Mouse (Mus musculus): ENCODE measurements around the gene Olfr107.

Olfr107 gene

DNA sequence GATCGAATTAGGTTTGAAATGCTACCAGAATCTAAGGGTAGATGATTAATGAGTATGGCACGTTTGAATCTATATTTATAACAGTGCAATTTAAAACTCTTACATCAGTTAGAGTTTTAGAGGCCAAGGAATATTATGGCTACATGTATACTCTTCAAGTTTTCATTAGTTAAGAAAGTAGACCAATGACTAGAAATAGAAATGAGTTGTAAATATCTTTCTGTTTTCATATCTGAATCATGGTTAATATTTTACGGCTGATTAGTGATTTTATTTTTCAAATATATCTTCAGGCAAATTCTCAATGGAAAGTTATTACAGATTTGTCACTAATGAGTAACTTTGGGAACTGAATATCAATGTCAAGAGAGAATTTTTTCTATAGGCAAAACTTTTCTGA, at the start of gene Olfr107:
Gene Olfr107, plus strand, starts transcription at position 301 of the 400 bp plus-strand sequence.
- no peak for DNase-seq (ENCODE audit: low read depth, low spot score)

DNA sequence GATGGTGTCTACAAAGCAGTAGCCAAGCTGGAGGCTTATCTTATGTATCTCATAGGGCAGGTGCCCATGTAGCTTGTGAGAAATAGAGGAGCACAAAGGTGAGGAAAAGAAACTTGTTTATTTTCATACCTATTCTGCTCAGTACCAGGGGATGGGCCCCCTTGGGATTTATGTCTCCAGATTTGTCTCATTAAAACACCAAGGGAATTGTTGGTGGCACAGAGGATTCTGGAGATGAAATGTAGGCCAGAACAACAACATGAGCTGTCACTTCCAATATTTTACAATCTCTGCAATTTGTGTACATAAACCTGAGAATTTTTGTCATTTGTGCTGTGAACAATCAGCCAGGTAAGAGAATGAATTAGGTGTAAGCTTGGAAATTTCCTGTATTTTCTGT, 39.7 kb upstream of the Olfr107 start, which contains the start of gene Olfr104-ps:
Gene Olfr104-ps, plus strand, starts transcription at position 301 of the 400 bp plus-strand sequence.
- no peak for DNase-seq (ENCODE audit: low read depth, low spot score)

DNA sequence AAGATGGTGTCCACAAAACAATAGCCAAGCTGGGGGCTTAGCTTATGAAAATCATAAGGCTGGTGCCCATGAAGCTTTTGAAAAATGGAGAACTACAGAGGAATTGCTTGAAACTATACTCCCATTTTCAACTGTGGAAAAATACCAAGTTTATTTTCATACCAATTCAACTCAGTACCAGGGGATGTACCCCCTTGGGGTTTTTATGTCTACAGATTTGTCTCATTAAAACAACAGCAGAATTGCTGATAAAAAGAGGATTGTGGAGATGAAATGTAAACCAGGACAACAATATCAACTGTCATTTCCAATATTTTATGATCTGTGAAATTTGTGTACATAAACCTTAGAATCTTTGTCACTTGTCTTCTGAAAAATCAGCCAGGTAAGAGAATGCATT, 20.3 kb upstream of the Olfr107 start, which contains the start of gene Olfr105-ps:
Gene Olfr105-ps, plus strand, starts transcription at position 301 of the 400 bp plus-strand sequence.
- DNase-seq (ENCODE audit: low read depth, low spot score), result no peak

DNA sequence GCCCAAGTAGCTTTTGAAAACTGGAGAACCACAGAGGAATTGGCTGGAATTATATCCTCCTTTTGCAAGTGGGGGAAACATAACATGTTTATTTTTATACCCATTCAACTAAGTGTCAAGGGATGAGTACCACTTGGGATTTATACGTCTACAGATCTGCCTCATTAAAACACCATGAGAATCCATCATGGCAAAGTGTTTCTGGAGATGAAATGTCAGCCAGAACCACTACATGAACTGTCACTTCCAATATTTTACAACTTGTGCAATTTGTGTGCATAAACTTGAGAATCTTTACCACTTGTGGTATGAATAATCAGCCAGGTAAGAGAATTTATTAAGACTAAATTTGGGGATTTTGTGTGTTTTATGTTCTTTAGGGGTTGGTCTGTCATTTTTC, 8.9 kb upstream of the Olfr107 start, which contains the start of gene Olfr106-ps:
Gene Olfr106-ps, plus strand, starts transcription at position 301 of the 400 bp plus-strand sequence.
- no peak for DNase-seq (ENCODE audit: low read depth, low spot score)

DNA sequence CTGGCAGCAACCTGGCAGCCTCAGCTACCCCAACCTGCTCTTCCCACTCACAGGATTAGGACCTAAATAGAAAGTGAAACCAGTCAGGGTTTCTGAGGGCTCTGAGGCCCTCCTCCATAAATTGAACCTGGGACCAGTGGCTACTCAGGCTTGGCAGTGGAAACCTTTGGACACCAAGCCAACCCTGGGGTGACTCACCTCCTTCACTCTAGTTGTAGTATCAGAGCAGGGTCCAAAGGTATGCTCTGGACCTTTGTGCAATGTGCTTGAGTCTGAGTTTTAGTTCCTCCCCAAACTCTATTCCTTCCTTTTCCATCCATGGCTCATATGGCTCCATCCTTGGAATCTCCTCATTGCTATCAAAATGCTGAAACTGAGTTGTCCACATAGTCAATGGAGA, 14.4 kb downstream of the Olfr107 start:
- DNase-seq (ENCODE audit: low read depth, low spot score), result no peak

DNA sequence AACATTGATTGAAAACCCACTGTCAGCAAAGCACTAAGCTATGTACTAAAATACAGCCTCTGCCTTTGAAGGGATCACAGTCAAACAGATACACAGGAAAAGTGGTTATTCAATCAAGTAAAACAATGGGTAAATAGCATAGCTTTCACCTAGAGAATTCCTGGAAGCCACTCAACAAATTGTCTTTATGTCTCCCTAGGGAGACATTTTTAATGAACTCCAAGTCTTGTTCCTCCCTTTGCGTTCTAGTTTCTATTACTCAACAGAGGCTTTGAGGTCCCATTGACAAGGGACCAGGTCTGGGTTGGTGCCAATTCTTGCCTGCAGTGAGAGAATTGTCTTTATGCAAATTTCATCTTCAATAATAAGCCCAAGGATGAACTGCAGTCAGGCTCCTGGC, 46.2 kb downstream of the Olfr107 start, which contains the start of gene Olfr108:
Gene Olfr108, plus strand, starts transcription at position 301 of the 400 bp plus-strand sequence.
- DNase-seq (ENCODE audit: low read depth, low spot score), result no peak
